Mouse (Mus musculus): ENCODE measurements around the gene Cst13.
A peak's percentile ranks its signal among the peaks of the same experiment; 100 is the strongest.

Cst13 gene

DNA sequence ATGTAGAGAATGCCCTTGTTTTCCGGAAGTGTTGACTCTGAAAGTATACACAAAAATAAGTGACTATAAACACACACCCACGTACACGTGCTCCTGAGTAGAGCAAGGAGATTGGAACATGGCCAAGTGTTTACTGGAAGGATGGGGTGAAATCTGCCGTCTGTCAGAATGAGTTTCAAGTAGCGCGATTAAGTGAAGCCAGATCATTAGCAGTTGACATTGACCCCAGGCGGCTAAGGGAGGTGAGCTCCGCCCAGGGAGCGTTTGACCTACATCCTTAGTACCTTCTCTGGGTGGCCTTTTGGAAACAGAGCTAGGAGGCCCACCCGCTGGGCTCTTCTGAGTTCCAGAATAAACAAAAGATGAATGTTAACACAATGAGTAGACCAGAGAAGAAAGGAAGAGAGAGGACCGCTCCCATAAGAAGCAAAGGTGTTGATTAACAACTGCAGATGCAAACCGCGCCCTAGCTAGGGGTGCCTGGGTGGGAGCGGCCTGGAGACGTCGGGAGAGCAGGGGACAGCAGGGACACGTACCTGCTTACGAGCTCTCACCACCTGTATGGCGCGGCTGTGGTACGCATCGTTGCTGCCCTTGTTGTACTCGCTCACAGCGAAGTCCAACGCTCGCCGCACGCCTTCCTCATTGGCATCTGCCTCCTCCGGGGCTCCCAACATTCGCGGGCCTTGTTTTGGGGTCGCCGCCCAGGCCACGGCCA lies 54.9 kb downstream of the Cst13 start:
- no peak for DNase-seq (ENCODE audit: low spot score)

GRCm38 (mm10) chr2:148875335-148875811 lies 55.5 kb downstream of the Cst13 start, which contains the start of gene Cst3:
TSS of gene Cst3 (minus strand) at chr2:148875692.
- DNase-seq (ENCODE audit: low spot score), result peak; percentile 84

DNA sequence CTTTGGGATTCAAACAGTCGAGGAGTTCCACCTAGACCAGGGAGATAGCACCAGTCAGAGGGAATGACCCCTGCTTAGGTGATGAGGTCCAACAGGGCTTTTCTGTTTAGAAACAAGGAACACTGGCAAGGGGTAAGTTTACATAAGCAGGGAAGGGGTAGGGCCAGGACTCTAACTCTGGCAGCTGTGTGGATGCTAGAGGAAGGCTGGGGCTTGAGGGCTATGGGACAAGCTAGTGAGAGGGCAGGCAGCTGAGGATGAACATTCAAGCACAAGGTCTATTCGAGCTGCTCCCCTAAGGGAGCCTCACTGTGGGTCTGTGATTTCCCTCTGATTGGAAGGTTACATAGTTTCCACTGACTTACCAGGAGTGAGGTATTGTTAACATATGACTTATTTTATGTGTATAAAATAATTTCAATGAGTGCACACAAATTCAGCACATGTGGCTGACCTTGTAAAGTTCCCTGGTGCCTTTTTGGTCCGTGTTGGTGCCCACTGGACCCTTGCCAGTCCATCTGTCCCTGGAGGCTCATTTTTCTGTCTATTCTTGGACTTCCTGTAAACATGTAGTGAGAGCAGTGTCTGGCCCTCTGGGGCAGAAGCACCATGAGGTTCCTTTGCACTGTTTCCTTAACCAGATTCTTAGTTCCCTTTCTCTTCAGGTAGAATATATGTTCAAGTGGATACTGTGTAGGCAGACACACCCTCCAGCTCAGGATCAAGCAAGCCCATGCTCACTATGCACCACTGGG lies 57.3 kb downstream of the Cst13 start:
- DNase-seq (ENCODE audit: low spot score), result no peak

GRCm38 (mm10) chr2:148878641-148879130 lies 58.8 kb downstream of the Cst13 start:
- no peak for DNase-seq (ENCODE audit: low spot score)

- DNase-seq (ENCODE audit: low spot score), result no peak
Observed at GRCm38 (mm10) chr2:148879199-148879598, 59.3 kb downstream of the Cst13 start.

All from urinary bladder, postnatal 10 days (tissue).